Mouse (Mus musculus): ENCODE measurements around the gene Spryd3. TPM values are rescaled to one million over a fixed set of nuclear protein-coding genes. Genes with fewer than 3 reads are reported as not detected.

Gene Spryd3
- total RNA-seq, 1 experiment, result 34.8 TPM

DNA sequence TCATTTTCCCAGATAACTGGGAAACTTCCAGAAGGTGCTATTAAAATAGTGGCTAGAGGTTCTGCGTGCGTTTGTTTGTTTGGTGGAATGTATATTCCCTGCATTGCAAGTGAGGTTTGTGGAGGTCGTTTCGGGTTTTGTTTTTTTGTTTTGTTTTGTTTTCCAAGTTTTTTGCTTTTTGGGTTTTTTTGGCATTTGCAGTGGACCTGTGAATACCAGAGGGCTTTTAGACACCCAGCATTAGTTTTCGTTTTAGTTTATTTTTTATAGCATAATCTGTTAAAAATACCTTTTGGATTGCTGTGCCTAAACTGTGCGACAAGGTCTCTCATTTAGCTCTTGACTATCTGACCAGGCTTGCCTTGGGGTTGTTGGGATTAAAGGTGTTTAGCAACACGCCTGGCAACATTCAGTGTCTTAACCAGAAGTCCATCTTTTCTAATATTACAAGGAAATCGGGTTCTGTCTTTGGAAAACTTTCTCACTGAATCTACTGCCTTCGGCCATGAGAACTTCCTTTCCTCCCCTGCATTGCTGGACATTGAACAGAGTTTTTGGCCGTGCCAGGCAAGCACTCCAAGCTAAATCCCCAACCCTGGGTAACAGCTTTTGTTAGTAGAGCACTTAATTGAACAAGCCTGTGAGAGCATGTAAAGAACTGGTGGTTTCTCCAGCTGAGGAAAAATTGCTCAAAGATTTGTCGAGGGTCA, 61.0 kb downstream of the Spryd3 start:
- H3K4me3 ChIP-seq (ENCODE audit: insufficient read depth in 1 of 2, low read depth in 1 of 2, low read length in 2 of 2, poor library complexity in 1 of 2, severe bottlenecking in 1 of 2), result peak overlapping the region; percentile 89 to 92
- peak overlapping the region; percentile 98 for H3K9ac ChIP-seq (ENCODE audit: insufficient read depth, low read depth, low read length, poor library complexity, severe bottlenecking)
- no peak for TF ChIP-seq ZC3H11A (IDR thresholded peaks at IDR 0.05; ENCODE audit: borderline replicate concordance, low read depth, low read length)
- no peak for TF ChIP-seq HCFC1 (IDR thresholded peaks at IDR 0.05; ENCODE audit: borderline replicate concordance, insufficient read depth, low read length)
- no peak for TF ChIP-seq ZNF384 (IDR thresholded peaks at IDR 0.05; ENCODE audit: low read depth, low read length)
- TF ChIP-seq MAFK (IDR thresholded peaks at IDR 0.05; ENCODE audit: insufficient read depth, low read depth, low read length), result no peak
- TF ChIP-seq CHD2 (IDR thresholded peaks at IDR 0.05; ENCODE audit: low read depth, low read length), result no peak
- no peak for DNase-seq (ENCODE audit: low read depth, low spot score)
- H3K9me3 ChIP-seq (ENCODE audit: control insufficient read depth, insufficient read depth, low read depth, low read length), result no peaks in the 10 kb centered on the region
- H3K36me3 ChIP-seq (ENCODE audit: control insufficient read depth, insufficient read depth, low read length, poor library complexity, severe bottlenecking), result peaks cover 3% of the 10 kb centered on the region
- H3K4me1 ChIP-seq (ENCODE audit: control insufficient read depth in 2 of 2, insufficient read depth in 2 of 2, low read length in 2 of 2, poor library complexity in 1 of 2), result peaks cover 2 to 3% of the 10 kb centered on the region in 2 experiments; a peak in 2 of 4 replicates
- peak overlapping the region; percentile 95; the same call in 1 of the 2 replicates for H3K27ac ChIP-seq (ENCODE audit: insufficient read depth, low read depth, low read length, poor library complexity, severe bottlenecking)
- in situ Hi-C loops (cut with MboI; ENCODE audit: low sequenced_read_pairs in 2 of 2, unreplicated experiment in 2 of 2), result loop anchor here in 1 of 2 experiments (25.0 kb wide), 1 partner anchor 412 kb away; no protein-coding TSS in a partner anchor

DNA sequence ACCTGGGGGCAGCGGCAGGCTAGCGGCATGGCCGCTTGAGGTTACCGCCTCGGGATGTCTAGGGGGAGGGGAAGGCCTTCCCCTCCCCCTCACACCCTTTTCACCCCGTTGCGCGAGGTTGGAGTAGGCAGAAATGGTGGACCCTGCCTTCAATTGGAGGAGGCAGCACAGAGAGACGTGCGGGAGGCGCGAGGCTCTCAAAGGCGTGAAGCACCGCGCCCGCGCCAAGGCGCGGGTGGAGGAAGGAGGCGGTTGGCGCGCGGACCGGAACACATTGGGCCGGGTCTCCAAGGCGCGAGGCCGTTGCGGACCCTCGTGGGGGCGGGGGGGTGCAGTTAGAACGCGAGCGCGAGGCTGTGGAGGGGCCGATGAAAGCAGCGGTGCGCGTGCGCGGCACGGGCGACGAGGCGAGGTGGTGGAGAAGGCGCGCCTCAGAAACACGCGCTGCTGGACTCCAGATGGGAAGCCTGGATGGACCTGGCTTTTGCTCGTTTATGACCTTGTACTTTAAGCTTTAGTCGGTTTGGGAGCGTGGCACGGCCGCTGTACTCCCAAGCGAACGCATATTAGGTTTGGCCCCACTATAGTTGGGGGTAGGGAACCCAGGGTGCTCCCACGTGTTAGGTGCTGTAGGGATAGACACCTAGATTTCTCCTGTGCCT, 61.8 kb downstream of the Spryd3 start:
- Histone ChIP-seq H3K4me3 (ENCODE audit: insufficient read depth in 1 of 2, low read depth in 1 of 2, low read length in 2 of 2, poor library complexity in 1 of 2, severe bottlenecking in 1 of 2) (peak overlapping the region; percentile 89 to 92), H3K9ac (ENCODE audit: insufficient read depth, low read depth, low read length, poor library complexity, severe bottlenecking) (peak overlapping the region; percentile 98), H3K36me3 (ENCODE audit: control insufficient read depth, insufficient read depth, low read length, poor library complexity, severe bottlenecking) (peaks cover 3% of the 10 kb centered on the region), H3K27ac (ENCODE audit: insufficient read depth, low read depth, low read length, poor library complexity, severe bottlenecking) (peak overlapping the region; percentile 95), H3K4me1 (ENCODE audit: control insufficient read depth in 2 of 2, insufficient read depth in 2 of 2, low read length in 2 of 2, poor library complexity in 1 of 2) (peaks cover 2 to 3% of the 10 kb centered on the region in 2 experiments; a peak in 2 of 4 replicates), H3K9me3 (ENCODE audit: control insufficient read depth, insufficient read depth, low read depth, low read length) (no peaks in the 10 kb centered on the region)
- TF ChIP-seq HCFC1 (IDR thresholded peaks at IDR 0.05; ENCODE audit: borderline replicate concordance, insufficient read depth, low read length) (no peak), CHD2 (IDR thresholded peaks at IDR 0.05; ENCODE audit: low read depth, low read length) (peak; percentile 57; the same call in 1 of the 2 replicates)
- in situ Hi-C loops (cut with MboI; ENCODE audit: low sequenced_read_pairs in 2 of 2, unreplicated experiment in 2 of 2), result no loop called here
- DNase-seq (ENCODE audit: low read depth, low spot score), result no peak

DNA sequence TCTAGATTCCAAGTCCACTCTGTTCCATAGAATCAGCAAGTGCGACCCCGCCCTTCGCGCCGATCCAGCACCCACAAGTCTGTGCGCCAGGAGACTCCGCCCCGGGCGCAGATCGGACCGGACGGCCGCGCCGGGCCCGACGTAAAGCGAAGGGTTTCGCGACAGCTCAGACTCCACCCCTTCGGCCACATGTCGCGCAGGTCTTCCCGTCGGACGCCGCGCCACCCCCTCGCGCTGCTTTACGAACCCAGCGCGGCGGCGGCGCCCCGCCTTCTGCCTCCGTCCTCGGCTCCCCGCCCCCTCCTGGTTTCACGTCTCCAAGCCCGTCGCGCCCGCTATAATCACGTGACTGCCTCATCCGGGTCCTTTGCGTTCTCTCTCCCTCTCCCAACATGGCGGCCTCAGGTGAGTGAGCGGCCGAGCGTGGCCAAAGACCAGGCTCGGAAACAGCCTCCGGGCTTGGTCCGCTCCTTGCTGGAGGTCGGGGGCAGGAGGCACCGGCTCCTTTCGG, 62.4 kb downstream of the Spryd3 start, which contains the start of gene Eif4b:
Gene Eif4b, plus strand, starts transcription at position 215 of the 511 bp plus-strand sequence.
- H3K9ac ChIP-seq (ENCODE audit: insufficient read depth, low read depth, low read length, poor library complexity, severe bottlenecking), result peak within 1 kb of the TSS; percentile 98
- peak within 1 kb of the TSS; percentile 95 for H3K27ac ChIP-seq (ENCODE audit: insufficient read depth, low read depth, low read length, poor library complexity, severe bottlenecking)
- H3K36me3 ChIP-seq (ENCODE audit: control insufficient read depth, insufficient read depth, low read length, poor library complexity, severe bottlenecking), result peaks cover 3% of the 10 kb centered on the region
- in situ Hi-C loops (cut with MboI; ENCODE audit: low sequenced_read_pairs in 2 of 2, unreplicated experiment in 2 of 2), result no loop called here
- peaks cover 2 to 3% of the 10 kb centered on the region in 2 experiments; a peak in 2 of 4 replicates for H3K4me1 ChIP-seq (ENCODE audit: control insufficient read depth in 2 of 2, insufficient read depth in 2 of 2, low read length in 2 of 2, poor library complexity in 1 of 2)
- peak; percentile 2; the same call in 1 of the 2 replicates for TF ChIP-seq HCFC1 (IDR thresholded peaks at IDR 0.05; ENCODE audit: borderline replicate concordance, insufficient read depth, low read length)
- no peak for TF ChIP-seq ZC3H11A (IDR thresholded peaks at IDR 0.05; ENCODE audit: borderline replicate concordance, low read depth, low read length)
- no peak for TF ChIP-seq CHD2 (IDR thresholded peaks at IDR 0.05; ENCODE audit: low read depth, low read length)
- no peak for TF ChIP-seq ZNF384 (IDR thresholded peaks at IDR 0.05; ENCODE audit: low read depth, low read length)
- no peak for TF ChIP-seq MAFK (IDR thresholded peaks at IDR 0.05; ENCODE audit: insufficient read depth, low read depth, low read length)
- peak; percentile 99 for DNase-seq (ENCODE audit: low read depth, low spot score)
- no peaks in the 10 kb centered on the region for H3K9me3 ChIP-seq (ENCODE audit: control insufficient read depth, insufficient read depth, low read depth, low read length)
- peak within 1 kb of the TSS; percentile 89 to 92 for H3K4me3 ChIP-seq (ENCODE audit: insufficient read depth in 1 of 2, low read depth in 1 of 2, low read length in 2 of 2, poor library complexity in 1 of 2, severe bottlenecking in 1 of 2)

DNA sequence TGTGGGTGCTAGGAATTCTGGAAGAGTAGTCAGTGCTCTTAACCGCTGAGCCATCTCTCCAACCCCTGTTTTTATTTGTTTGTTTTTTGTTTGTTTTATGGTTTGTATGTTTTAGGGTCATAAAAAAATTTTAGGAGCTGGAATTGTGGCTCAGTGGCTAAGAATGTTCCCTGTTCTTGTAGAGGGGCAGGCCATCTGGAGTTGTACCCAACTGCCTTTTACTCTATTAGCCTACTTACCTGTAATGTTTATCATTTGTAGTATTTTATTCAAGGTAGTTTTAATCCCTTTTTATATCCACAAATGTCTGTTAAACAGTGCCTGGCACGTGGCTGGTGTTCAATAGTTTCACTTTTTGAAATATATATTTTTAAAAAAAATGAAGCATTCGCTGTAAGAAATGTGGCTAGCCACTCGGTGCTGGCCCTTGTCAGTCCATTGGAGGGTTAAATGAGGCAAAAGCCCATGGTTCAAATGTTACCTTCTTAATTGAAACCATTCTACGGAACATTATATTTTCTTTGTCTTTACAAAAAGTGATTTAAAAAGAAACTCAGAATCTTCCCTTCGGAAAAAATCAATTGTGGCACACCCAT, 63.0 kb downstream of the Spryd3 start:
- Histone ChIP-seq H3K4me3 (ENCODE audit: insufficient read depth in 1 of 2, low read depth in 1 of 2, low read length in 2 of 2, poor library complexity in 1 of 2, severe bottlenecking in 1 of 2) (peak overlapping the region; percentile 50 to 78; a peak in 3 of 4 replicates), H3K4me1 (ENCODE audit: control insufficient read depth in 2 of 2, insufficient read depth in 2 of 2, low read length in 2 of 2, poor library complexity in 1 of 2) (peaks cover 2 to 3% of the 10 kb centered on the region in 2 experiments; a peak in 2 of 4 replicates), H3K9ac (ENCODE audit: insufficient read depth, low read depth, low read length, poor library complexity, severe bottlenecking) (peak overlapping the region; percentile 48; the same call in 1 of the 2 replicates), H3K27ac (ENCODE audit: insufficient read depth, low read depth, low read length, poor library complexity, severe bottlenecking) (no peak overlapping the region), H3K36me3 (ENCODE audit: control insufficient read depth, insufficient read depth, low read length, poor library complexity, severe bottlenecking) (peaks cover 3% of the 10 kb centered on the region), H3K9me3 (ENCODE audit: control insufficient read depth, insufficient read depth, low read depth, low read length) (no peaks in the 10 kb centered on the region)
- in situ Hi-C loops (cut with MboI; ENCODE audit: low sequenced_read_pairs in 2 of 2, unreplicated experiment in 2 of 2), result no loop called here
- no peak for TF ChIP-seq CHD2 (IDR thresholded peaks at IDR 0.05; ENCODE audit: low read depth, low read length)
- no peak for TF ChIP-seq HCFC1 (IDR thresholded peaks at IDR 0.05; ENCODE audit: borderline replicate concordance, insufficient read depth, low read length)
- no peak for TF ChIP-seq ZNF384 (IDR thresholded peaks at IDR 0.05; ENCODE audit: low read depth, low read length)
- TF ChIP-seq ZC3H11A (IDR thresholded peaks at IDR 0.05; ENCODE audit: borderline replicate concordance, low read depth, low read length), result no peak
- no peak for DNase-seq (ENCODE audit: low read depth, low spot score)

Data from ES-E14 (cell line).